Mouse (Mus musculus) G1E (cell line): ENCODE data around the gene Gm45140.

Experiments
- CTCF ChIP-seq: IDR thresholded peaks from 2 replicates; pipeline ENCODE4 v1.5.1; 2012; ENCODE audit warnings: low read depth, low read length, inconsistent platforms, mixed read lengths
- GATA1 ChIP-seq: IDR thresholded peaks from 2 replicates; pipeline ENCODE4 v1.6.1; 2012; ENCODE audit warnings: borderline replicate concordance, low read length, inconsistent platforms, mixed read lengths
- GATA2 ChIP-seq: IDR thresholded peaks from 2 replicates; pipeline ENCODE4 v1.6.1; 2012; ENCODE audit warnings: low read depth, low read length, inconsistent platforms, borderline replicate concordance
- POLR2AphosphoS5 ChIP-seq: IDR thresholded peaks from 2 replicates; pipeline ENCODE4 v1.6.1; 2012; ENCODE audit warnings: low read depth, low read length, inconsistent platforms; ENCODE audit not compliant: insufficient replicate concordance
- TAL1 ChIP-seq: conservative IDR thresholded peaks from 2 replicates; pipeline ENCODE4 v1.6.1; 2012; ENCODE audit warnings: low read depth, low read length, inconsistent platforms, mixed read lengths

GRCm38 (mm10) chr6:87740496-87740895, 95.1 kb downstream of the Gm45140 start:
- TF ChIP-seq CTCF (no peak), GATA1 (no peak), TAL1 (peak; percentile 94), POLR2AphosphoS5 (no peak), GATA2 (no peak)
